6 mouse cellular contexts compared by ENCODE assay signal in the genomic region with DNA sequence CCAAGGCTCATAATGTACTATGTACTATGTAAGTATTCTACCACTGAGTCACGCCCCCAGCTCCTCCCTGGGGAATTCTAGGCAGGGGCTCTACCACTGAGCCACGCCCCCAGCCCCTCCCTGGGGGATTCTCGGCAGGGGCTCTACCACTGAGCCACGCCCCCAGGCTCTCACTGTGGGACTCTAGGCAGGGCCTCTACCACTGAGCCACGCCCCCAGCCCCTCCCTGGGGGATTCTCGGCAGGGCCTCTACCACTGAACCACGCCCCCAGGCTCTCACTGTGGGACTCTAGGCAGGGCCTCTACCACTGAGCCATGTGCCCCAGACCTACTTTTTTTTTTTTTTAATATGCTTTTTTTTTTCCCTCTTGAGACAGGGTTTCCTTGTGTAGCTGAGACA.
DNase-seq lines count a peak whose midpoint lies in the region; ATAC-seq and TF ChIP-seq lines count a peak whose summit lies in the region.
"Not testable (repeated sequence)": the region's sequence is repeated elsewhere in the genome, so short reads cannot be mapped to it uniquely, and the experiment has no call there.

No protein-coding gene starts in this region.

- H3K9ac ChIP-seq in ES-E14 (ENCODE audit: insufficient read depth, low read depth, low read length, poor library complexity, severe bottlenecking); embryonic facial prominence, embryonic 11.5 days (replicated peaks; ENCODE audit: low read length); intestine, embryonic 16.5 days (ENCODE audit: low read depth, low read length); lung, embryonic 15.5 days: not testable (repeated sequence)

- ATAC-seq in embryonic facial prominence, embryonic 11.5 days (replicated peaks; ENCODE audit: insufficient number of reproducible peaks, low FRiP score, low TSS enrichment, low read depth) = 0 out of 2 replicates have a peak, but pooled peaks have one; percentile 2
- peak; percentile 55; the same call in 1 of the 2 replicates for ATAC-seq in intestine, embryonic 16.5 days
- 0 out of 2 replicates have a peak, but pooled peaks have one; percentile 8 for ATAC-seq in lung, embryonic 15.5 days (ENCODE audit: borderline replicate concordance, extremely low read depth, low FRiP score, low TSS enrichment)

- H3K36me3 ChIP-seq in ES-E14 (ENCODE audit: control insufficient read depth, insufficient read depth, low read length, poor library complexity, severe bottlenecking); intestine, embryonic 16.5 days (ENCODE audit: control insufficient read depth, insufficient read depth, low read length); lung, embryonic 15.5 days: not testable (repeated sequence)
- H3K36me3 ChIP-seq in embryonic facial prominence, embryonic 11.5 days (replicated peaks; ENCODE audit: control insufficient read depth, insufficient read depth, low read depth, low read length) = peaks cover 31% of the 10 kb centered on the region

- WGBS in embryonic facial prominence, embryonic 11.5 days = 68% methylated on average over 7 of the region's 7 CpGs
- WGBS in intestine, embryonic 16.5 days = 68% methylated on average over 7 of the region's 7 CpGs
- 75% methylated on average over 7 of the region's 7 CpGs for WGBS in lung, embryonic 15.5 days

- not testable (repeated sequence) for H3K4me1 ChIP-seq in ES-E14 (ENCODE audit: control insufficient read depth in 2 of 2, insufficient read depth in 2 of 2, low read length in 2 of 2, poor library complexity in 1 of 2); embryonic facial prominence, embryonic 11.5 days (ENCODE audit: control insufficient read depth, insufficient read depth, low read length); intestine, embryonic 16.5 days (ENCODE audit: control insufficient read depth, insufficient read depth, low read length); lung, embryonic 15.5 days

- H3K27me3 ChIP-seq in embryonic facial prominence, embryonic 11.5 days (ENCODE audit: control insufficient read depth, insufficient read depth, low read length); intestine, embryonic 16.5 days (replicated peaks; ENCODE audit: control insufficient read depth, insufficient read depth, low read length); lung, embryonic 15.5 days: not testable (repeated sequence)

- in situ Hi-C loops in ES-E14 (cut with MboI; ENCODE audit: low sequenced_read_pairs in 2 of 2, unreplicated experiment in 2 of 2) = not testable (repeated sequence)

- DNase-seq in B cell, adult 2 months = peak; percentile 55 to 63
- DNase-seq in ES-E14 (ENCODE audit: low read depth, low spot score) = peak; percentile 33
- not testable (repeated sequence) for DNase-seq in embryonic facial prominence, embryonic 11.5 days (ENCODE audit: low spot score)
- DNase-seq in testis, postnatal 14 days (ENCODE audit: low spot score) = peak; percentile 46

- H3K4me3 ChIP-seq in ES-E14 (ENCODE audit: insufficient read depth in 1 of 2, low read depth in 1 of 2, low read length in 2 of 2, poor library complexity in 1 of 2, severe bottlenecking in 1 of 2); embryonic facial prominence, embryonic 11.5 days (ENCODE audit: low read depth, low read length); intestine, embryonic 16.5 days (ENCODE audit: low read length); lung, embryonic 15.5 days: not testable (repeated sequence)

- not testable (repeated sequence) for H3K4me2 ChIP-seq in embryonic facial prominence, embryonic 11.5 days (ENCODE audit: low read depth, low read length); intestine, embryonic 16.5 days (ENCODE audit: low read depth, low read length); lung, embryonic 15.5 days

- not testable (repeated sequence) for H3K9me3 ChIP-seq in ES-E14 (ENCODE audit: control insufficient read depth, insufficient read depth, low read depth, low read length); intestine, embryonic 16.5 days (ENCODE audit: control insufficient read depth, low read length); lung, embryonic 15.5 days
- peaks cover 11% of the 10 kb centered on the region for H3K9me3 ChIP-seq in embryonic facial prominence, embryonic 11.5 days (replicated peaks; ENCODE audit: control insufficient read depth, low read length)

- H3K27ac ChIP-seq in ES-E14 (ENCODE audit: insufficient read depth, low read depth, low read length, poor library complexity, severe bottlenecking); embryonic facial prominence, embryonic 11.5 days (replicated peaks; ENCODE audit: low read depth, low read length); intestine, embryonic 16.5 days (ENCODE audit: low read length); lung, embryonic 15.5 days: not testable (repeated sequence)

TF ChIP-seq in ES-E14, 5 proteins besides CTCF, POLR2A, EP300 and RAD21:
- 0 out of 2 replicates have a peak, but pooled peaks have one; percentile 36 for TF ChIP-seq ZNF384 (IDR thresholded peaks at IDR 0.05; ENCODE audit: low read depth, low read length)

Comparison
In these comparisons a context has a peak if more than half of its experiments do, and no peak if none do; other contexts are left out.
1. ATAC-seq: peak in every context shown above with its lines; median percentile 55 in intestine, embryonic 16.5 days; 8 in lung, embryonic 15.5 days; 2 in embryonic facial prominence, embryonic 11.5 days.